ENCODE assay signal across 15 mouse cellular contexts in genomic region chr4:72146003-72146402, GRCm38 (mm10). TPM values are rescaled to one million over a fixed set of nuclear protein-coding genes. Genes with fewer than 3 reads are reported as not detected.
A peak's percentile ranks its signal among the peaks of the same experiment; 100 is the strongest.
DNase-seq lines count a peak whose midpoint lies in the region; ATAC-seq lines count a peak whose summit lies in the region.
"Had no signal": no experiment of that assay in that cellular context is flagged by ENCODE, and none has a peak within 500 bp of the region (broad histone marks: within the 10 kb centered on the region; RNA-seq: fewer than 3 reads in every experiment).

No protein-coding gene starts in this region.

- H3K4me3 ChIP-seq in forebrain, embryonic 13.5 days, result no peak overlapping the region
- no peak overlapping the region for H3K4me3 ChIP-seq in midbrain, embryonic 12.5 days
- H3K4me3 ChIP-seq: embryonic facial prominence, embryonic 12.5 days; heart, embryonic 13.5 days had no signal

- no peak overlapping the region for H3K9ac ChIP-seq in forebrain, embryonic 13.5 days
- H3K9ac ChIP-seq in midbrain, embryonic 12.5 days (replicated peaks), result no peak overlapping the region
- H3K9ac ChIP-seq: embryonic facial prominence, embryonic 12.5 days; heart, embryonic 13.5 days had no signal

- H3K27ac ChIP-seq in forebrain, embryonic 13.5 days, result peak overlapping the region; percentile 63; the same call in 1 of the 2 replicates
- H3K27ac ChIP-seq in midbrain, embryonic 12.5 days (replicated peaks), result no peak overlapping the region
- H3K27ac ChIP-seq: embryonic facial prominence, embryonic 12.5 days; heart, embryonic 13.5 days had no signal

- no peaks in the 10 kb centered on the region for H3K9me3 ChIP-seq in forebrain, embryonic 13.5 days (replicated peaks)
- H3K9me3 ChIP-seq in midbrain, embryonic 12.5 days, result no peaks in the 10 kb centered on the region
- H3K9me3 ChIP-seq: embryonic facial prominence, embryonic 12.5 days; heart, embryonic 13.5 days had no signal

- peaks cover 15% of the 10 kb centered on the region for H3K36me3 ChIP-seq in forebrain, embryonic 13.5 days (ENCODE audit: poor library complexity, severe bottlenecking)
- H3K36me3 ChIP-seq in midbrain, embryonic 12.5 days, result peaks cover 5% of the 10 kb centered on the region; the same call in 1 of the 2 replicates

- peaks cover 40% of the 10 kb centered on the region for H3K4me1 ChIP-seq in forebrain, embryonic 13.5 days
- peaks cover 27% of the 10 kb centered on the region for H3K4me1 ChIP-seq in midbrain, embryonic 12.5 days
- H3K4me1 ChIP-seq: embryonic facial prominence, embryonic 12.5 days had no signal

- no peak overlapping the region for H3K4me2 ChIP-seq in forebrain, embryonic 13.5 days
- H3K4me2 ChIP-seq in midbrain, embryonic 12.5 days (replicated peaks), result no peak overlapping the region
- H3K4me2 ChIP-seq: embryonic facial prominence, embryonic 12.5 days; heart, embryonic 13.5 days had no signal

- no peaks in the 10 kb centered on the region for H3K27me3 ChIP-seq in forebrain, embryonic 13.5 days
- no peaks in the 10 kb centered on the region for H3K27me3 ChIP-seq in midbrain, embryonic 12.5 days
- H3K27me3 ChIP-seq: embryonic facial prominence, embryonic 12.5 days had no signal

- 3% methylated on average over 2 of the region's 2 CpGs for WGBS in forebrain, embryonic 13.5 days
- 6% methylated on average over 2 of the region's 2 CpGs for WGBS in midbrain, embryonic 12.5 days

- DNase-seq in ES-CJ7 (ENCODE audit: low read depth, low spot score) (peak; percentile 91), WW6 (ENCODE audit: low read depth, low spot score) (peak; percentile 64)
- no peak for DNase-seq in kidney, postnatal 4 days
- DNase-seq: gastrocnemius, postnatal 10 days; kidney, postnatal 25 days; left cerebral cortex, postnatal 4 days; lung, adult 2 months; thymus, postnatal 25 days had no signal

- ATAC-seq in forebrain, embryonic 13.5 days, result peak; percentile 86
- ATAC-seq in midbrain, embryonic 12.5 days (ENCODE audit: low FRiP score, low read depth), result peak; percentile 87
- no peak for ATAC-seq in erythroid progenitor cell, adult 5-6 weeks (replicated peaks; ENCODE audit: low FRiP score, poor library complexity, severe bottlenecking)
- ATAC-seq in cerebellum, adult (ENCODE audit: insufficient number of reproducible peaks, low FRiP score, low TSS enrichment), result no peak
- ATAC-seq: inflammation-experienced regulatory T-cells, adult 6 months had no signal

RNA-seq across cellular contexts. Expression of gene Tle1, which starts 54.7 kb away (rescaled TPM):
- polyA plus RNA-seq in forebrain, embryonic 13.5 days (2015; fragmentation: Nextera tagmentation; extraction: Ambion mirVana), result 37.5 and 41.4 TPM in 2 replicates
- polyA plus RNA-seq in midbrain, embryonic 12.5 days (2016; fragmentation: Nextera tagmentation; extraction: Ambion mirVana), result 65.3 and 66.8 TPM in 2 replicates
- total RNA-seq in erythroid progenitor cell, adult 5-6 weeks (2015; ENCODE audit: low replicate concordance), result 2.5 and 4.6 TPM in 2 replicates
- total RNA-seq in erythroid progenitor cell, adult 5-6 weeks (2017; ENCODE audit: low replicate concordance), result 1.4 and 1.8 TPM in 2 replicates

Comparison
In these comparisons a context has a peak if more than half of its experiments do, and no peak if none do; other contexts are left out.
1. DNase-seq: peak in ES-CJ7 (single experiment) and WW6 (single experiment); none in kidney, postnatal 4 days (0 of 2).
2. ATAC-seq: peak in forebrain, embryonic 13.5 days (single experiment) and midbrain, embryonic 12.5 days (single experiment); none in erythroid progenitor cell, adult 5-6 weeks (single experiment) and cerebellum, adult (single experiment).